Mouse (Mus musculus) liver, embryonic 13.5 days (tissue): ENCODE results near the gene Brd1. TPM values are rescaled to one million over a fixed set of nuclear protein-coding genes. Genes with fewer than 3 reads are reported as not detected.

ENCODE experiments used
- polyA plus RNA-seq: library from polyadenylated mRNA; unstranded; fragments of >200 nt; fragmentation: Nextera tagmentation; extraction: Ambion mirVana; gene quantifications from 2 replicates; pipeline ENCODE4 v1.2.1, GENCODE M21; 2015

Gene Brd1
- polyA plus RNA-seq, 1 experiment from 2014 or later, result 6.0 TPM

Other genes with a start within 250 kb of the Brd1 start
- not detected in 2 replicates for gene Zdhhc25, start 133.9 kb downstream of the Brd1 start, polyA plus RNA-seq
- 10.5 and 13.3 TPM in 2 replicates for gene Zbed4, start 17.4 kb upstream of the Brd1 start, polyA plus RNA-seq
- gene Alg12, start 85.1 kb upstream of the Brd1 start, polyA plus RNA-seq, result 5.6 and 6.3 TPM in 2 replicates
- gene Creld2, start 85.4 kb upstream of the Brd1 start, polyA plus RNA-seq, result 49.6 and 55.4 TPM in 2 replicates
- 13.8 and 15.1 TPM in 2 replicates for gene Pim3, start 128.0 kb upstream of the Brd1 start, polyA plus RNA-seq
- gene Ttll8, start 220.2 kb upstream of the Brd1 start, polyA plus RNA-seq, result not detected in 2 replicates
- gene Mlc1, start 244.8 kb upstream of the Brd1 start, polyA plus RNA-seq, result 0.03 TPM in 1 of 2 replicates, not detected in the other
- not detected in 2 replicates for gene Mov10l1, start 248.7 kb upstream of the Brd1 start, polyA plus RNA-seq